Mouse (Mus musculus): ENCODE measurements around the gene Vwc2.

Vwc2 gene

GRCm38 (mm10) chr11:11242694-11243377 is 128.8 kb downstream of the Vwc2 start:
- DNase-seq = no peak

GRCm38 (mm10) chr11:11257348-11257747 is 143.3 kb downstream of the Vwc2 start:
- DNase-seq = no peak

GRCm38 (mm10) chr11:11280128-11280527 is 166.1 kb downstream of the Vwc2 start:
- DNase-seq = no peak

- DNase-seq = no peak
Measured at GRCm38 (mm10) chr11:11283512-11283911, 169.5 kb downstream of the Vwc2 start.
